Mouse (Mus musculus) effector memory CD4-positive, alpha-beta T cell, adult 5 months (primary cell): ENCODE data around the gene Chrna10. TPM values are rescaled to one million over a fixed set of nuclear protein-coding genes. Genes with fewer than 3 reads are reported as not detected.

Experiments
- polyA plus RNA-seq: library from polyadenylated mRNA; unstranded; fragments of 100-300 nt; shearing (Covaris generic); gene quantifications from one replicate; pipeline ENCODE4 v1.2.1, GENCODE M21; 2017

The Chrna10 gene
- not detected for polyA plus RNA-seq

GRCm38 (mm10) chr7:102116579-102117331, at the start of gene Chrna10:
Gene Chrna10 (minus strand): TSS chr7:102116828.

GRCm38 (mm10) chr7:102109171-102109570, 7.5 kb downstream of the Chrna10 start, which contains the start of gene Art5:
Gene Art5 (minus strand): TSS chr7:102109489.

GRCm38 (mm10) chr7:102101487-102101886, 15.1 kb downstream of the Chrna10 start, which contains the start of gene Art1:
Gene Art1 (plus strand): TSS chr7:102101743.

GRCm38 (mm10) chr7:102082816-102083215, 33.8 kb downstream of the Chrna10 start, which contains the start of gene Trpc2:
Gene Trpc2 (plus strand): TSS chr7:102083116.

GRCm38 (mm10) chr7:102065046-102065891, 51.4 kb downstream of the Chrna10 start, which contains the start of the genes Rnf121, Xndc1 and Xntrpc:
Gene Rnf121 (minus strand): TSS chr7:102065469.
Gene Xndc1 (plus strand): TSS chr7:102065511.
Gene Xntrpc (plus strand): TSS chr7:102065713.

Other genes with a start within 250 kb of the Chrna10 start
- not detected for gene Folr1, start 246.0 kb downstream of the Chrna10 start, polyA plus RNA-seq
- 83.3 TPM for gene Lamtor1, start 210.9 kb downstream of the Chrna10 start, polyA plus RNA-seq
- gene Tomt, start 210.5 kb downstream of the Chrna10 start, polyA plus RNA-seq: 0.57 TPM
- 0.44 TPM for gene Lrrc51, start 182.9 kb downstream of the Chrna10 start, polyA plus RNA-seq
- gene Numa1, start 182.7 kb downstream of the Chrna10 start, polyA plus RNA-seq: 138 TPM
- 3.2 TPM for gene Il18bp, start 98.1 kb downstream of the Chrna10 start, polyA plus RNA-seq
- gene Rnf121, start 51.4 kb downstream of the Chrna10 start, polyA plus RNA-seq: 20.0 TPM
- 27.8 TPM for gene Xndc1, start 51.3 kb downstream of the Chrna10 start, polyA plus RNA-seq
- gene Xntrpc, start 51.1 kb downstream of the Chrna10 start, polyA plus RNA-seq: 0.20 TPM
- gene Trpc2, start 33.7 kb downstream of the Chrna10 start, polyA plus RNA-seq: not detected
- not detected for gene Art1, start 15.1 kb downstream of the Chrna10 start, polyA plus RNA-seq
- 0.25 TPM for gene Art5, start 7.3 kb downstream of the Chrna10 start, polyA plus RNA-seq
- gene Nup98, start 93.3 kb upstream of the Chrna10 start, polyA plus RNA-seq: 187 TPM
- gene Pgap2, start 93.4 kb upstream of the Chrna10 start, polyA plus RNA-seq: 37.9 TPM
- gene Rhog, start 139.2 kb upstream of the Chrna10 start, polyA plus RNA-seq: 608 TPM
- 165 TPM for gene Stim1, start 151.0 kb upstream of the Chrna10 start, polyA plus RNA-seq